Mouse (Mus musculus): ENCODE data around the gene Cldn18.

The Cldn18 gene

GRCm38 (mm10) chr9:99717134-99717533 is at the start of gene Cldn18:
TSS of gene Cldn18 (minus strand) at chr9:99717267.
- DNase-seq (ENCODE audit: low spot score in 2 of 2) = no peak

- DNase-seq (ENCODE audit: low spot score in 2 of 2) = no peak
These were observed 46.5 kb upstream of the Cldn18 start for GRCm38 (mm10) chr9:99763530-99763929.

- DNase-seq (ENCODE audit: low spot score in 2 of 2) = no peak
These were observed 33.2 kb upstream of the Cldn18 start for GRCm38 (mm10) chr9:99750272-99750671.

GRCm38 (mm10) chr9:99748279-99748678 is 31.2 kb upstream of the Cldn18 start:
- DNase-seq (ENCODE audit: low spot score in 2 of 2) = no peak

GRCm38 (mm10) chr9:99747731-99748130 is 30.7 kb upstream of the Cldn18 start:
- DNase-seq (ENCODE audit: low spot score in 2 of 2) = no peak

- DNase-seq (ENCODE audit: low spot score in 2 of 2) = no peak
These were observed 27.5 kb upstream of the Cldn18 start for GRCm38 (mm10) chr9:99744548-99744947.

- DNase-seq (ENCODE audit: low spot score in 2 of 2) = peak; percentile 38 to 59
These were observed 13.0 kb upstream of the Cldn18 start for GRCm38 (mm10) chr9:99729943-99730646.

GRCm38 (mm10) chr9:99727819-99728218 is 10.8 kb upstream of the Cldn18 start:
- DNase-seq (ENCODE audit: low spot score in 2 of 2) = no peak

GRCm38 (mm10) chr9:99725278-99725677 is 8.2 kb upstream of the Cldn18 start:
- DNase-seq (ENCODE audit: low spot score in 2 of 2) = no peak

GRCm38 (mm10) chr9:99720011-99720410 is 2.9 kb upstream of the Cldn18 start:
- DNase-seq (ENCODE audit: low spot score in 2 of 2) = no peak

- no peak for DNase-seq (ENCODE audit: low spot score in 2 of 2)
These were observed 6.8 kb downstream of the Cldn18 start for GRCm38 (mm10) chr9:99710297-99710696.

GRCm38 (mm10) chr9:99709588-99710248 is 7.3 kb downstream of the Cldn18 start:
- DNase-seq (ENCODE audit: low spot score in 2 of 2) = no peak

- DNase-seq (ENCODE audit: low spot score in 2 of 2) = no peak
These were observed 9.5 kb downstream of the Cldn18 start for GRCm38 (mm10) chr9:99707425-99708126.

GRCm38 (mm10) chr9:99706264-99706663 is 10.8 kb downstream of the Cldn18 start:
- no peak for DNase-seq (ENCODE audit: low spot score in 2 of 2)

- no peak for DNase-seq (ENCODE audit: low spot score in 2 of 2)
These were observed 13.4 kb downstream of the Cldn18 start for GRCm38 (mm10) chr9:99703711-99704110.

- no peak for DNase-seq (ENCODE audit: low spot score in 2 of 2)
These were observed 14.9 kb downstream of the Cldn18 start for GRCm38 (mm10) chr9:99702215-99702614.

- DNase-seq (ENCODE audit: low spot score in 2 of 2) = no peak
These were observed 15.9 kb downstream of the Cldn18 start for GRCm38 (mm10) chr9:99701187-99701586.

GRCm38 (mm10) chr9:99699752-99700389 is 17.2 kb downstream of the Cldn18 start:
- DNase-seq (ENCODE audit: low spot score in 2 of 2) = no peak

GRCm38 (mm10) chr9:99694961-99695360 is 22.1 kb downstream of the Cldn18 start:
- no peak for DNase-seq (ENCODE audit: low spot score in 2 of 2)

GRCm38 (mm10) chr9:99690386-99690785 is 26.7 kb downstream of the Cldn18 start:
- DNase-seq (ENCODE audit: low spot score in 2 of 2) = no peak

- no peak for DNase-seq (ENCODE audit: low spot score in 2 of 2)
These were observed 27.3 kb downstream of the Cldn18 start for GRCm38 (mm10) chr9:99689796-99690195.

GRCm38 (mm10) chr9:99685536-99686231 is 31.4 kb downstream of the Cldn18 start:
- no peak for DNase-seq (ENCODE audit: low spot score in 2 of 2)

Data from urinary bladder, postnatal 36 days (tissue).